Mouse (Mus musculus) embryonic fibroblast, embryonic 13.5 days (primary cell): Measurements from ENCODE around the gene Slc25a21. TPM values are rescaled to one million over a fixed set of nuclear protein-coding genes. Genes with fewer than 3 reads are reported as not detected.

ENCODE experiments used
- H3K27ac ChIP-seq: 2 replicates; pipeline ENCODE4 v1.5.1; 2012; ENCODE audit warnings: low read length, control low read depth, inconsistent platforms; ENCODE audit not compliant: insufficient read depth
- H3K4me1 ChIP-seq: 2 replicates; pipeline ENCODE4 v1.6.1; 2011; ENCODE audit warnings: low read length; ENCODE audit not compliant: control insufficient read depth, insufficient read depth
- H3K4me3 ChIP-seq: 2 replicates; pipeline ENCODE4 v1.5.1; 2011; ENCODE audit warnings: mild to moderate bottlenecking, control low read depth, low read length; ENCODE audit not compliant: insufficient read depth
- CTCF ChIP-seq: IDR thresholded peaks from 2 replicates; pipeline ENCODE4 v1.5.1; 2011; ENCODE audit warnings: mild to moderate bottlenecking, control low read depth, low read length, moderate library complexity, borderline replicate concordance; ENCODE audit not compliant: insufficient read depth
- POLR2A ChIP-seq: IDR thresholded peaks from 2 replicates; pipeline ENCODE4 v1.6.1; 2011; ENCODE audit warnings: low read depth, mild to moderate bottlenecking, control low read depth, low read length, moderate library complexity
- polyA plus RNA-seq: library from polyadenylated mRNA; stranded (reverse); fragments of >200 nt; gene quantifications from 2 replicates; pipeline ENCODE4 v1.2.4, GENCODE M21; 2011; ENCODE audit warnings: low read depth; ENCODE audit not compliant: missing spikeins, insufficient read length

Slc25a21 gene
- polyA plus RNA-seq, 1 experiment: 0.19 TPM

- no peak overlapping the region for H3K27ac ChIP-seq
- TF ChIP-seq CTCF: no peak
- no peak for TF ChIP-seq POLR2A
- H3K4me1 ChIP-seq: no peaks in the 10 kb centered on the region
- no peak overlapping the region for H3K4me3 ChIP-seq
Measured at GRCm38 (mm10) chr12:56669451-56670122, 527.7 kb downstream of the Slc25a21 start.

Other genes with a start within 250 kb of the Slc25a21 start
- 29.9 and 31.3 TPM in 2 replicates for gene Prps1l3, start 32.9 kb upstream of the Slc25a21 start, polyA plus RNA-seq
- gene Mipol1, start 33.0 kb upstream of the Slc25a21 start, polyA plus RNA-seq: 7.9 and 14.0 TPM in 2 replicates